Mouse (Mus musculus) lung, postnatal 4 days (tissue): ENCODE measurements at regions not wholly inside any gene's neighbourhood (a gene's known extent, or its start where the extent isn't known, plus 50 kb on each side); places are given as distances from the start of the nearest gene placed in this dataset.
"Not testable (repeated sequence)": the region's sequence is repeated elsewhere in the genome, so short reads cannot be mapped to it uniquely, and the experiment has no call there.

Experiments used
- DNase-seq, 2 experiments: peaks; one replicate each; pipeline ENCODE4 v3.0.0; 2021

- DNase-seq, result no peak
These were observed 75.8 kb upstream of the Hao2 start for GRCm38 (mm10) chr3:98968811-98969210.

GRCm38 (mm10) chr3:98975777-98976176 is 82.7 kb upstream of the Hao2 start:
- DNase-seq, result no peak

GRCm38 (mm10) chr3:98982787-98983186 is 89.7 kb upstream of the Hao2 start:
- no peak for DNase-seq

GRCm38 (mm10) chr3:98987266-98987665 is 94.2 kb upstream of the Hao2 start:
- not testable (repeated sequence) for DNase-seq

- peak in 1 of 2 experiments; percentile 30 for DNase-seq
These were observed 97.8 kb upstream of the Hao2 start for GRCm38 (mm10) chr3:98990801-98991200.

- DNase-seq, result no peak
These were observed 98.2 kb upstream of the Hao2 start for GRCm38 (mm10) chr3:98991276-98991675.

- no peak for DNase-seq
These were observed 101.0 kb upstream of the Hao2 start for GRCm38 (mm10) chr3:98994086-98994485.

GRCm38 (mm10) chr3:99030636-99031035 is 110.2 kb upstream of the Wars2 start:
- no peak for DNase-seq

- DNase-seq, result no peak
These were observed 94.7 kb upstream of the Wars2 start for GRCm38 (mm10) chr3:99046190-99046589.

- DNase-seq, result no peak
These were observed 93.7 kb upstream of the Wars2 start for GRCm38 (mm10) chr3:99047156-99047555.

GRCm38 (mm10) chr3:99049305-99049704 is 91.6 kb upstream of the Wars2 start:
- no peak for DNase-seq

GRCm38 (mm10) chr3:99052176-99052575 is 88.7 kb upstream of the Wars2 start:
- DNase-seq, result no peak

GRCm38 (mm10) chr3:99067168-99067567 is 73.7 kb upstream of the Wars2 start:
- no peak for DNase-seq
